Mouse (Mus musculus): Measurements from ENCODE around the gene Tprgl. TPM values are rescaled to one million over a fixed set of nuclear protein-coding genes. Genes with fewer than 3 reads are reported as not detected.

Tprgl gene
- polyA plus RNA-seq, 1 experiment from 2014 or later = 148 TPM

DNA sequence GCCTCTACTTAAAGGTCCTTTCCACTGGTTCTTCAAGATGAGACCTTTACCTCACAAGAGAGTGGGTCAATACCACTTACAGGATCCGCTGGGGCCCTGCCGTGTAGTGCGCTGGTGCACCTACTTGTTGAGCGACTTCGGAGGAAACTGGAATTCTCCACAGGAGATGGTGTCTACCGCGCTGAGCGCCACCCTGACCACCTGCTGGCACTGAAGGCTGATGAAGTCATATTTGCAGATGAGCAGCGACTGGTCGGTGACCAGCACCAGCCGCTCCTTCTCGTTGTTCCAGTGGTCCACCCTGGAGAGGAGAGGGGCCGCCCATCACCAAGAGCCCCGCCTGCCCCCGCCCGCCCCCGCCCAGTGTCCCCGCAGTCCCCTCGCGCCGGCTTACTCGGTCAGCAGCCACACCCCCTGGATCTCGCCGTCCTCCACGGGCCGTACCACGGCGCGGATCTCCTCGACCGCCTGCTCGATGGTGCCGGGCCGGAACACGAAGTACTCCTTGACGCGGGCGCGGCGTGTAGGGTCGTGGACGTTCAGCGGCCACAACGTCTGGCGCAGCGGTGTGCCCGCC, 417 bp downstream of the Tprgl start:
- Histone ChIP-seq H3K4me2 (ENCODE audit: low read length) (peak overlapping the region; percentile 82), H3K36me3 (ENCODE audit: control insufficient read depth, insufficient read depth, low read length) (peaks cover 39% of the 10 kb centered on the region), H3K27ac (replicated peaks in 1 of 2; ENCODE audit: control insufficient read depth in 1 of 2, insufficient read depth in 1 of 2, low read depth in 2 of 2, low read length in 2 of 2) (peak overlapping the region; percentile 4 to 74; a peak in 2 of 4 replicates), H3K4me3 (ENCODE audit: control insufficient read depth in 1 of 2, insufficient read depth in 1 of 2, low read depth in 1 of 2, low read length in 2 of 2) (peak overlapping the region; percentile 59 to 86), H3K4me1 (ENCODE audit: control insufficient read depth in 2 of 2, insufficient read depth in 2 of 2, low read length in 2 of 2) (peaks cover 3 to 15% of the 10 kb centered on the region in 2 experiments; a peak in 3 of 4 replicates), H3K9me3 (ENCODE audit: control insufficient read depth, low read length) (no peaks in the 10 kb centered on the region), H3K27me3 (ENCODE audit: control insufficient read depth, insufficient read depth, low read length) (no peaks in the 10 kb centered on the region), H3K9ac (ENCODE audit: low read length) (peak overlapping the region; percentile 86)
- 2% methylated on average over 47 of the region's 47 CpGs for WGBS
- ATAC-seq (ENCODE audit: insufficient number of reproducible peaks, insufficient read depth, low FRiP score, low read depth) = peak; percentile 36

DNA sequence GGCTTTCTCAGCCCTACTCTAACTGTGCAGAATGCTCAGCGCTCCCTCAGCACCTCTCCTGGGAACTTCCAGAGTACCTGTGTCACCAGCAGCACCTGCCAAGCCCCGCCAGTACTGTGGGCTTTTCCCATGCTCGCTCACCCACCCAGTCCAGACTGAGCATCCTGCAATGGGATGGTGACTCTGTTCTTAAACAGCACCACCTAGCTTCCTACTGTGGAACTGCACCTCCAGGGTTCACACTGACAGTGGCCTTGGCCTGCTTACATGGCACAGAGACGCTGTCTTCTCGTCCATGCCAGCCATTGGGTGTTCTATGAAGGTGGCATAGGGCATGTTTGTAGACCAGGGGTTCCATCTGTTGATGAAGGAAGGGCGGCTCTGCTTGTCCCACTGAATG, 1.5 kb downstream of the Tprgl start:
- Histone ChIP-seq H3K4me1 (ENCODE audit: control insufficient read depth in 2 of 2, insufficient read depth in 2 of 2, low read length in 2 of 2) (peaks cover 3 to 15% of the 10 kb centered on the region in 2 experiments; a peak in 3 of 4 replicates), H3K9me3 (ENCODE audit: control insufficient read depth, low read length) (no peaks in the 10 kb centered on the region), H3K36me3 (ENCODE audit: control insufficient read depth, insufficient read depth, low read length) (peaks cover 50% of the 10 kb centered on the region), H3K4me3 (ENCODE audit: control insufficient read depth in 1 of 2, insufficient read depth in 1 of 2, low read depth in 1 of 2, low read length in 2 of 2) (peak overlapping the region in 1 of 2 experiments; percentile 86; a peak in 1 of 4 replicates), H3K9ac (ENCODE audit: low read length) (peak overlapping the region; percentile 86; the same call in 1 of the 2 replicates), H3K4me2 (ENCODE audit: low read length) (peak overlapping the region; percentile 82; the same call in 1 of the 2 replicates), H3K27me3 (ENCODE audit: control insufficient read depth, insufficient read depth, low read length) (no peaks in the 10 kb centered on the region), H3K27ac (replicated peaks in 1 of 2; ENCODE audit: control insufficient read depth in 1 of 2, insufficient read depth in 1 of 2, low read depth in 2 of 2, low read length in 2 of 2) (no peak overlapping the region)
- 20% methylated on average over 6 of the region's 6 CpGs for WGBS
- no peak for ATAC-seq (ENCODE audit: insufficient number of reproducible peaks, insufficient read depth, low FRiP score, low read depth)

- no peaks in the 10 kb centered on the region for H3K27me3 ChIP-seq (ENCODE audit: control insufficient read depth, insufficient read depth, low read length)
- H3K9ac ChIP-seq (ENCODE audit: low read length) = no peak overlapping the region
- H3K4me1 ChIP-seq (ENCODE audit: control insufficient read depth in 2 of 2, insufficient read depth in 2 of 2, low read length in 2 of 2) = peaks cover 3 to 15% of the 10 kb centered on the region in 2 experiments; a peak in 3 of 4 replicates
- H3K36me3 ChIP-seq (ENCODE audit: control insufficient read depth, insufficient read depth, low read length) = peaks cover 55% of the 10 kb centered on the region
- no peak for ATAC-seq (ENCODE audit: insufficient number of reproducible peaks, insufficient read depth, low FRiP score, low read depth)
- H3K9me3 ChIP-seq (ENCODE audit: control insufficient read depth, low read length) = no peaks in the 10 kb centered on the region
- no peak overlapping the region for H3K27ac ChIP-seq (replicated peaks in 1 of 2; ENCODE audit: control insufficient read depth in 1 of 2, insufficient read depth in 1 of 2, low read depth in 2 of 2, low read length in 2 of 2)
- no peak overlapping the region for H3K4me3 ChIP-seq (ENCODE audit: control insufficient read depth in 1 of 2, insufficient read depth in 1 of 2, low read depth in 1 of 2, low read length in 2 of 2)
- 92% methylated on average over 14 of the region's 14 CpGs for WGBS
- no peak overlapping the region for H3K4me2 ChIP-seq (ENCODE audit: low read length)
Measured at GRCm38 (mm10) chr4:154157970-154158662, 2.4 kb downstream of the Tprgl start.

- no peak for ATAC-seq (ENCODE audit: insufficient number of reproducible peaks, insufficient read depth, low FRiP score, low read depth)
Measured at GRCm38 (mm10) chr4:154156050-154156449, 4.4 kb downstream of the Tprgl start.

GRCm38 (mm10) chr4:154154104-154154503, 6.4 kb downstream of the Tprgl start:
- ATAC-seq (ENCODE audit: insufficient number of reproducible peaks, insufficient read depth, low FRiP score, low read depth) = no peak
- Histone ChIP-seq H3K9ac (ENCODE audit: low read length) (no peak overlapping the region), H3K9me3 (ENCODE audit: control insufficient read depth, low read length) (no peaks in the 10 kb centered on the region), H3K27ac (replicated peaks in 1 of 2; ENCODE audit: control insufficient read depth in 1 of 2, insufficient read depth in 1 of 2, low read depth in 2 of 2, low read length in 2 of 2) (no peak overlapping the region), H3K36me3 (ENCODE audit: control insufficient read depth, insufficient read depth, low read length) (peaks cover 90% of the 10 kb centered on the region), H3K27me3 (ENCODE audit: control insufficient read depth, insufficient read depth, low read length) (no peaks in the 10 kb centered on the region), H3K4me2 (ENCODE audit: low read length) (no peak overlapping the region), H3K4me1 (ENCODE audit: control insufficient read depth in 2 of 2, insufficient read depth in 2 of 2, low read length in 2 of 2) (peaks cover 0 to under 1% of the 10 kb centered on the region in 2 experiments; a peak in 1 of 4 replicates), H3K4me3 (ENCODE audit: control insufficient read depth in 1 of 2, insufficient read depth in 1 of 2, low read depth in 1 of 2, low read length in 2 of 2) (no peak overlapping the region)
- WGBS = 74% methylated on average over 11 of the region's 11 CpGs

More at GRCm38 (mm10) chr4:154156050-154156449, 4.4 kb downstream of the Tprgl start:
- Histone ChIP-seq H3K9ac (ENCODE audit: low read length) (no peak overlapping the region), H3K27me3 (ENCODE audit: control insufficient read depth, insufficient read depth, low read length) (no peaks in the 10 kb centered on the region), H3K4me3 (ENCODE audit: control insufficient read depth in 1 of 2, insufficient read depth in 1 of 2, low read depth in 1 of 2, low read length in 2 of 2) (no peak overlapping the region), H3K4me2 (ENCODE audit: low read length) (no peak overlapping the region), H3K27ac (replicated peaks in 1 of 2; ENCODE audit: control insufficient read depth in 1 of 2, insufficient read depth in 1 of 2, low read depth in 2 of 2, low read length in 2 of 2) (no peak overlapping the region), H3K4me1 (ENCODE audit: control insufficient read depth in 2 of 2, insufficient read depth in 2 of 2, low read length in 2 of 2) (peaks cover 0 to 9% of the 10 kb centered on the region in 2 experiments; a peak in 2 of 4 replicates), H3K9me3 (ENCODE audit: control insufficient read depth, low read length) (no peaks in the 10 kb centered on the region), H3K36me3 (ENCODE audit: control insufficient read depth, insufficient read depth, low read length) (peaks cover 76% of the 10 kb centered on the region)
- 82% methylated on average over 7 of the region's 7 CpGs for WGBS

DNA sequence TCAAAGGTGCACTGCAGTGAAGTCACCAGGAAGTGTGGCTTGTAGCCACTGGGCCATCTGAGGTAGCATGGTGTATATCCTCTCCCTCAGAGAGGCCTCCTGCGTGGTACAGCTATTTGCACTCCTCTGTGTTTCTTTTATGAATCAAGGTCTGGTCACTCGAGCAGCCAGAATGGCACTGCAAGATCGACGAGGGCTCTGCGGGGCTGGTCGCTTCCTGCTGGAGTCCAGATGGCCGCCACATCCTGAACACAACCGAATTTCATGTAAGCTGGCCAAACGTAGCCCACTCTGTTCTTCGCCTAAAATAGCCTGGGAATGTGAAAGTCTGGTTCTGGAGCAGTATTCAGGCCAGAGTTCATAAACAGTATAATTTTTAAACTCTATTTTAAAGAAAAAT, 14.1 kb downstream of the Tprgl start:
- Histone ChIP-seq H3K9me3 (ENCODE audit: control insufficient read depth, low read length) (no peaks in the 10 kb centered on the region), H3K4me2 (ENCODE audit: low read length) (no peak overlapping the region), H3K27ac (replicated peaks in 1 of 2; ENCODE audit: control insufficient read depth in 1 of 2, insufficient read depth in 1 of 2, low read depth in 2 of 2, low read length in 2 of 2) (no peak overlapping the region), H3K4me3 (ENCODE audit: control insufficient read depth in 1 of 2, insufficient read depth in 1 of 2, low read depth in 1 of 2, low read length in 2 of 2) (no peak overlapping the region), H3K27me3 (ENCODE audit: control insufficient read depth, insufficient read depth, low read length) (peaks cover 7% of the 10 kb centered on the region), H3K4me1 (ENCODE audit: control insufficient read depth in 2 of 2, insufficient read depth in 2 of 2, low read length in 2 of 2) (peaks cover 7 to 13% of the 10 kb centered on the region in 2 experiments; a peak in 3 of 4 replicates), H3K9ac (ENCODE audit: low read length) (no peak overlapping the region), H3K36me3 (ENCODE audit: control insufficient read depth, insufficient read depth, low read length) (peaks cover 40% of the 10 kb centered on the region)
- 84% methylated on average over 10 of the region's 10 CpGs for WGBS
- ATAC-seq (ENCODE audit: insufficient number of reproducible peaks, insufficient read depth, low FRiP score, low read depth) = no peak

DNA sequence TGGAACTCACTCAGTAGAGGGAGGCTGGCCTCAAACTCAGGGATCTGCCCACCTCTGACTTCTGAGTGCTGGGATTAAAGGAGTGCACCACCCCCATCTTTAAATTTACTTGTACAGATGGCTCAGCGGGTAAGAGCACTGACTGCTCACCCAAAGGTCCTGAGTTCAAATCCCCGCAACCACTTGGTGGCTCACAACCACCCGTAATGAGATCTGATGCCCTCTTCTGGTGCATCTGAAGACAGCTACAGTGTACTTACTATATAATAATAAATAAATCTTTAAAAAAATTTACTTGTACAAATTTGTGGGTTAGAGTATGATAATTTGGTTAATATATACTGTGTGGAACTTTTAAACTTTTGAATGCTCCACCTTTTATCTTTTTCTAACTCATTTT, 15.8 kb downstream of the Tprgl start:
- Histone ChIP-seq H3K9me3 (ENCODE audit: control insufficient read depth, low read length) (no peaks in the 10 kb centered on the region), H3K27me3 (ENCODE audit: control insufficient read depth, insufficient read depth, low read length) (peaks cover 23% of the 10 kb centered on the region), H3K4me1 (ENCODE audit: control insufficient read depth in 2 of 2, insufficient read depth in 2 of 2, low read length in 2 of 2) (peaks cover 12 to 24% of the 10 kb centered on the region in 2 experiments; a peak in 3 of 4 replicates), H3K9ac (ENCODE audit: low read length) (no peak overlapping the region), H3K4me2 (ENCODE audit: low read length) (no peak overlapping the region), H3K4me3 (ENCODE audit: control insufficient read depth in 1 of 2, insufficient read depth in 1 of 2, low read depth in 1 of 2, low read length in 2 of 2) (no peak overlapping the region), H3K36me3 (ENCODE audit: control insufficient read depth, insufficient read depth, low read length) (peaks cover 23% of the 10 kb centered on the region), H3K27ac (replicated peaks in 1 of 2; ENCODE audit: control insufficient read depth in 1 of 2, insufficient read depth in 1 of 2, low read depth in 2 of 2, low read length in 2 of 2) (no peak overlapping the region)
- ATAC-seq (ENCODE audit: insufficient number of reproducible peaks, insufficient read depth, low FRiP score, low read depth) = no peak
- 78% methylated on average over 3 of the region's 3 CpGs for WGBS
